Mouse (Mus musculus) yolk sac, embryonic 10.5 days (tissue): Measurements from ENCODE around the gene Urgcp.

Experiments used
- DNase-seq: peaks from one replicate; pipeline ENCODE4 v3.0.0-alpha.2; 2017; ENCODE audit warnings: low spot score

The Urgcp gene

DNA sequence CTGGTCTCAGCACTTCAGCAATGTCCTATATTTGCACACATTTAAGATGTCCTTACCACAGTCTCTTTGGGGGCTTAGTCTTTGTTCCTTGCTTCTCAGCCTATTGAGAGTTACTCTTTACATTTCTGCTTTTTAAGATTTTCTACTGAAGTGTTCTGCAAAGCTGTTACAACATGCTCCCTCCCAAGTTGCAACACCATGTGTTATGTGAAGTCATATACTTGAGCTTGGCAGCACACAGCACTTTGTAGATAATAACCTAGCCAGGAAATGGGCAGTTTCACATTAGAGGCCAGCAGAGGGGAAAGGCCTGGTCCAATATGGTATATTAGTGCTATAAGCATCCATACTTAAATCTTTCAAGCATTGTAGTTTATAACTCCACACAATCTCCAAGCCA lies 23.6 kb upstream of the Urgcp start:
- no peak for DNase-seq

DNA sequence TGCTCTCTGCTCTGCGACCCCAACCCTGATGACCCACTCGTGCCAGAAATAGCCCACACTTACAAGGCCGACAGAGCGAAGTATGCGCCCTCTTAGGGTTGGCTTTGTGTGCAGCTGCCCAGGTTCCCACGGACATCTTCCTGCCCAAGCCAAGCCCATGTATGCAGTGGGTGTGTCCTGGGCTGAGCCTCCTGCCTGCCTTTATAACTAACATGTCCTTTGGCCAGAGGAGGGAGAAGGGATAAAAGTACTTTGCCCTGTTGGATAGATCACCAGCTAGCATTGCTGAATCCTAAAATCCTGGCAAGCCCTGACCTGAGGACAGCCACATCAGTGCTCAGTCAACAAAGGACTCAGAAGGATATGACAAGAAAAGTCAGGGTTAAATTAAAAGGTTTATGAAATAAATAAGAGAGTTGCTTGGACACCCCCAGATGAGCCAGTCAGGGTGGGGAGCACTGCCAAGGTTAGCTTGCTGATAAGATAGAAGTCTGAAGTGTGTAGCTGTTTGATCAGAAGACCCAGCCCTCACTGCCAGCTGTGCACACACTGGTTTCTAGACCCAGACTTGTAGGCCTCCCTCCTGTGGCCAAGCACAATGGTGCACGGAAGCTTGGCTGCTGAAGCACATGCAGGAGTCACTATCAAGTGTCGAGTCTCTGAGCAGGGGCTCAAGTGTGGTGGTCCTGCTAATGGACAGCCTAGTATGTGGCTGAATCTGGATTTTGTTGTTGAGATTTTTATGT lies 20.2 kb upstream of the Urgcp start:
- no peak for DNase-seq

DNA sequence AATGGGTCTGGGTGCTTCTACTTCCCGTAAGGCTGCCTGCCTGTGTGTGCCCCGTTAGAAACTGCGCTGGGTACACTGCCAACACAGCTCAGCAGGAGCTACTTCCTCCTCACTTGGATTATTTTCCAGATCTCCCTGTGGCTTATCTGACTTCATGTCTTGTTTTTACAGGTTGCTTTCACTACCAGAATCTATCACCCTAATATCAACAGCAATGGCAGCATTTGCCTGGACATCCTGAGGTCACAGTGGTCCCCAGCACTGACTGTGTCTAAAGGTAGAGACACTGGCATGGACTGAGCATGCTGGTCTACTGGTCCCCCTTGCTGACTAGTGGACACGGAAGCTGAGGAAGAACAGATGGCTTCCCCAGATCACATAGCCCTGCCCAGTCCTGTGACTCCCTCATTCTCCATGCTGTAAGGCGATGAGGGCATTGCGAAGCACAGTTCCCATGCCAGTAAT lies 17.9 kb upstream of the Urgcp start:
- DNase-seq: no peak

DNA sequence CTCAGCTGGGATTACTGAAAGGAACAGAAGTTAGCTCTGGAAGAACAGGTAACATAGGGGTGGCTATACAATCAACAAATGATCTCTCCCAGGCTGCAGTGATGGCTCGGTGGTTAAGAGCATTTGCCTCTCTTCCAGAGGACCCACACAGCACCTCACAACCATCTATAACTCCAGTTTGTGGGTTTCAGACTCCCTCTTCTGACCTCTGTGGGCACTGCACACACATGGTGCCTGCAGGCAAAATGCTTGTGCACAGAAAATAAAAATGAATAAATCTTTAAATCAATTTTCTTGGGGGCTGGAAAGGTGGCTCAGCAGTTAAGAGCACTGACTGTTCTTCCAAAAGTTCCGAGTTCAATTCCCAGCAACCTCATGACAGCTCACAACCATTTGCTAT lies 16.3 kb upstream of the Urgcp start:
- DNase-seq: no peak

DNA sequence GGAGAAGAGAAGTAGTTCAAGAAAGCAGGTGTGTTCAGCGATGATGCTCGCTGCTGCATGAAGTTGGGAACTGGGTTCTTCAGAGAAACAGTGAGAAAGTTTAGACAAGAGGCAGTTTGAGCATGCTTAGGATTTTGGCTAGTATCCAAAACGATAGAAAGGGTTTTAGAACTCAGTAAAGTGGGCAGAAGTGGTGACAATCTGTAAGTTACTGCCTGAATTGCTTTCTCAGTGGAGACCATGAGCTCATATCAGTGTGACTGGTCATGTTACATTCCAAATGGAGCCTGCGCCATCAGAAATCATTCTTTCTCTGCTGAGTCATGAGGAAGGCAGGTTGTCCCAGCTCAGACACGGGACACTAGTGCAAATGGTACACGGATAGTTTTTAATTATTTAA lies 3.8 kb upstream of the Urgcp start:
- no peak for DNase-seq

DNA sequence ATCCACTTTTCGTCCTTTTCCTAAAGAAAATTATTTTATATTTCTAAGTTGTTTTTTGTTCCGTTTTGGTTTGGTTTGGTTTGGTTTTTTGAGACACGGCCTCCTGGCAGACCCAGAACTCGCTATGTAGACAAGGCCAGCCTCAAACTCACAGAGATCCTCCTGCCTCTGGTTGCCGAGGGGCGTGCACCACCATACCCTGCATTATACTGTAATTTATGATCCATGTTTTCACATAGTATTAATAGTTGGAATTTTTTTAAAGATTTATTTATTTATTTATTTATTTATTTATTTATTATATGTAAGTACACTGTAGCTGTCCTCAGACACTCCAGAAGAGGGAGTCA lies 432 bp upstream of the Urgcp start:
- no peak for DNase-seq

DNA sequence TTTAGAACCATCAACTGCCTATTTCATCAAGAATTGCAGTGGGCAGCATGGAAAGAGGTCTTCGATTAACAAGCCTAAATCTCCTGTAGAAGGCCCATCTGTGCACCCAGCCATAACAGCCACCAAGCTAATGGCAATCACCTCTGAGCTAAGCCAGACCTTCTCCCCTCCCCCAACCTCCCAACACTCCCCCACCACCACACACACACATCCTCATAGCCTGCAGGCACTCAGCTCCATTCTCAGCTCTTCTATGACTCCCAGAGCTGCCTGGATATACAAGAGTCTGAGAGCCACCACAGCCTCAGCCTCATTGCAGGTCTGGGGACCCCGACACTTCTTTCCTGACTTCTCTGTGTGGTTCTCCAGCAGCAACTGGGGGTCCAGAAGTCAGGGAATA lies 8.4 kb downstream of the Urgcp start:
- no peak for DNase-seq

DNA sequence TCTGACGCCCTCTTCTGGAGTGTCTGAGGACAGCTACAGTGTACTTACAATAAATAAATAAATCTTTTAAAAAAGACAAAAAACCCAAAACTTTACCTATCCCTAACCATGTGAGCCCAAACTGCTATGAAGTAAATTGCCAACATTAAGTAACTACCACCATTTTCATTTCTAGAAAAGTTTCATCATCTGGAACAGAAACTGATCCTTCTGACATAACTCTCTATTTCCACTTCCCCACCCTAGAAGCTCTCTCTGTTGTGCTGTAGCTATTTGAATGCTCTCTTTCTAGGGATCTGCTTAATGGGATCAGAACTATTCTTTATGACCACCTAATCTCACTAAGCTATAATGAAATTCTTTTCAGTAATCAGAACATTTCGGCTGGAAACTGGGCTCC lies 17.2 kb downstream of the Urgcp start:
- DNase-seq: no peak

DNA sequence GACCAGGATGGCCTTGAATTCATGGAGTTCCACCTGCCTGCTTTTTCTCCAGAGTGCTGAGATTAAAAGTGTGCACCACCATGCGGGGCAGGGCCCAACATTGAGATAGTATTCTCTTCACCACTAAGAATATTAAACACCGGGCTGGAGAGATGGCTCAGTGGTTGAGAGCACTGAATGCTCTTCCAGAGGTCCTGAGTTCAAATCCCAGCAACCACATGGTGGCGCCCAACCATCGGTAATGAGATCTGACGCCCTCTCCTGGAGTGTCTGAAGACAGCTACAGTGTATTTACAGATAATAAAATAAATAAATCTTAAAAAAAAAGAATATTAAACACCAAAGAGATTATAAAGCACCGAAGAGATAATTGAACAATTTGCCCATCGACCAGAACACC lies 20.1 kb downstream of the Urgcp start:
- no peak for DNase-seq

DNA sequence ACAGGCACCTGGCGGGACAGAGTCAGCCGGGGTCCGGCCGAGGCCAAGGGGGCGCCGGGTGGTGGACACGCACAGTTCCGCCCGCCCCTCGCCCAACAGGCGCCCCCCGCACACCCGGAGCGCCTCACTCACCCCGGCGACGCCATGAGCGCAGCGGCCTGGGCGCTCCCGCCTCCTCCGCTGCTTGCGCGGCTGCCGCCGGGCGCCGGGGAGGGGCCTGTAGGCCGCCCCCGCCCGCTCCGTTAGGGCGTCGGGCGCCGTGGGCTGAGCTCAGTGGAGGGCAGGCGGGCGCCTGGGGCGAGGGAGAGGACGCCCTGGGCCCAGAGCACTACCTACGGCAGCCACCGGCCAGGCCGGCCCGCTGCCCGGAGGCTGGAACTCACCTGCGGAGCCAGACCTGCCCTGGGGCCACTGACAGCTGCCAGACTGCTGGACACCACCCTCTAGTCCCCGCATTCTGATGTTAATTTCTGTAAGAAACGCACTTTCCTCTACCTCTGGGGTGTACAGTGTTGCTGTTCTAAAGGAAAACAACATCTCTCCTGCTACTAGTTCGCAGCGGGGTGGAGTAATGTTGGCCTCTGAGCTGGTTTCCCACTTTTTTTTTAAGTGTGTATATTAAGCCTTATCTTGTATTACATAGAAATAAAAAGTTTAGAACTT lies 21.1 kb downstream of the Urgcp start:
- DNase-seq: peak; percentile 74

DNA sequence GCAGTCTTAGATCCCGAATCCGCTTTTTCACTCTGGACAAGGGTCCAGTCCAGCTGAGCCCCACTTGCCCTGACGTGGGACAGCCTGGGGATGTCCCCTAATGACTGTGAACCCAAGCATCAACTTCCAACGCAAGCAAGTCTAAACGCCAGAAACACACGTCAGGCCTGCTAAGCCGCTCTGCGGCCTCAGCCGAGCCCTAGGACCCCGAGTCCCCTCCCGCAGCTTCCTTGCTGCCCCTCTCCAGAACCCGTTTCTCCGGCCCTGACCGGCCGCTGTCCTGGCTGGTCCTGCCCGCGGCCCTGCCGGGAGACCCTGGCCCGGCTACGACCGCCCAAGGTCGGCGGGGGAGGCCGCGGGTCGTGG lies 21.6 kb downstream of the Urgcp start:
- DNase-seq: peak; percentile 66

DNA sequence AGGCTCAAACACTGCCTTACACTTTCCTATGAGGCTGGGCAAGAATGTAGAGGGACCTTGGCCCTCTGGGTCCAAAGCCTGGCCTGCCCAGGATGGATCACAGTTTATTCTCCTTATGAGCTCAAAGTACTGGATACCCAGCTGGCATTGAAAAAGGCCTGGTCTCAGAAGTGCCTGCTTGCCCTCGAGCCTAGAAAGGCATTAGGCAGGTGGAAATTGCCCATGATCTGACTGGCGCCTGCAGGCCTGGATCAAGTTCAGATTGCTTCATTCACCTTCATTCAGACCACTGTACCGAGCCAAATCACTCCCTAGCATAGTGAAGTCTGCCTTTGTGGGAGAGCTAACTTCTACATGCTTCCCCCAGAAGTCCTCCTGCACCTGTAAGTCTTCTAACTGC lies 22.3 kb downstream of the Urgcp start:
- DNase-seq: no peak

DNA sequence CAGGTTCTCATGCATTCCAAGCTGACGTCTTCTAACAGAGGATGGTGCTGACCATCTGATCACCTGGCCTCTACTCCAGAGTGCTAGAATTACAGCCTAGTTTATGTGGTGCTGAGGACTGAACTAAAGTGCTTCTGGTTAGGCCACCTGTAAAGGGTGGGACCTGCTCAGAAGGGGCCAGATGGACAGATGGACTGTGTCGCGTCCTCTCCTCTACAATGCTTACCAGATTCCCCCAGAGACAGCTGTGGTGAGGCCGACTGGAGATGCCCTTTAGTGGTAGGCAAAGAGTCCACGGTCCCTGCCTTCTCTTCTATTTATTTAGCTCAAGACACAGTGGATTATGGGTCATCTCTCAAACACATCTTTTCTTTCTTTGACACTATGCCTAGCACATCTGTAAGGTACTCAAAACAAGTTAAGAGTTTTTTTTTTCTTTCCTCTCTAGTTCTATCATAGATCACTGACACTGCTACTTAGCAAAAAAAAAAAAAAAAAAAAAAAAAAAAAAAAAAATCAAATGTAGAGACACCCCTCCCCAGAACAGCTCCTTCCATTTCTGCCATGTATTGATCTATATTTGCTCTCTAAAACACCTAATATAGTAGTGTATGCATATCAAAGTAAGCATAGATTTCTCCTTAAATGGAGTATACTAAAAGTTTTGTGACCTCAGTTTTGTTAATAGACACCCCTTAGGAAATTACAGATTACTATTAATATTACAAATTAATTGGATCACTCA lies 23.1 kb downstream of the Urgcp start:
- no peak for DNase-seq

DNA sequence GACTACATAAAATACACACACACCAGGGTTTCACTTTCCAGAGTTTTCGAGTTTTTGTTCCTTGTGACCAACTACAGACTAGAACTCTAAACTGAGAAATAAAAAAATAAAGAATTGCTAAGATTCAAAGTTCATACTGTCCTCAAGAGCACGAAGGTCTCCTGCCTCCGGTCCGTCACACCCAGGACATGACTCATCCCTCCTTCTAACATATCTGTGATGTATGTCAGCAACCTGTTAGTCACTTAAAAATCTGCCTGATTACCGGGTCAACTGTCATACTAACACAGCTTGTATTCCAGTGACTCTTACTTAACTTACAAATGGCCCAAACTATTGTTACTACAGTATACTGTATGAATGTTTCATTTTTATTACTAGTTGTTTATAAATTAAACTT lies 25.0 kb downstream of the Urgcp start:
- DNase-seq: no peak

DNA sequence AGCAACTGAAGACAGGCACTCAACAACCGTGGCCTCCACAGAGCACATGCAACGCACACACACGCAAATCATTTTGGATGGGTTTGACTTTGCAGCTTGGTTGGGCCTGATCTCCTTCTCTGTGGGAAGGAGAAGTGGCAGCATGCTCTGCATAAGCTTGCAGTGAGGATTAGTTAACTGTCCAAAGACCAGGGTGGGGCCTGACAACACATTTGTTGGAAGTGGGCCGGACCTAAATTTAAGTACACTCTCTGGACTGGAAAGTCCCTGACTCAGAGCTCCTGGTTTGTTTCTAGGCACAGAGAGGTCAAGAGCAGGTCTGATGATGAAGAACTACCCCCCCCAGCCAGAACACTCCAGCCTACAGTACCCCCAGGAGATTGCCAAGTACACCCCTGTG lies 27.9 kb downstream of the Urgcp start:
- no peak for DNase-seq

DNA sequence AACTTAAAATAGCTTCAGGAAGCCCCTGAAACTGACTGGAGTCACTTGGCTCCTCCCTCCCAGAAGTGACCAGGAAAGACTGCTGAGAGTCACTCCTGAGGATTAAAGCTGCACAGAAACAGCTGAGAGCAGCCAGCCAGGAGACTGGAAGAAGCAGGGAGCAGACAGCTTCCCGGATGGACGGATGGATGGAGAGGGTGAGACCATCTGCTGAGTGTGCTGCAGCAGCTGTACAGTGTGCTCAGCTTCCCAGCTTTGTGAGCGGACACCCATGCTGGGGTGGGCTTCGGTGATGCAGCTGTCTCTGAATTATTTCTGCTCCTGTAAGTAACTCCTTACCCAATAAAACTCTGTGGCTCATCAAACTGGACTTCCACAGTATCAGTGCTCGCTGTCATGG lies 29.8 kb downstream of the Urgcp start:
- no peak for DNase-seq

DNA sequence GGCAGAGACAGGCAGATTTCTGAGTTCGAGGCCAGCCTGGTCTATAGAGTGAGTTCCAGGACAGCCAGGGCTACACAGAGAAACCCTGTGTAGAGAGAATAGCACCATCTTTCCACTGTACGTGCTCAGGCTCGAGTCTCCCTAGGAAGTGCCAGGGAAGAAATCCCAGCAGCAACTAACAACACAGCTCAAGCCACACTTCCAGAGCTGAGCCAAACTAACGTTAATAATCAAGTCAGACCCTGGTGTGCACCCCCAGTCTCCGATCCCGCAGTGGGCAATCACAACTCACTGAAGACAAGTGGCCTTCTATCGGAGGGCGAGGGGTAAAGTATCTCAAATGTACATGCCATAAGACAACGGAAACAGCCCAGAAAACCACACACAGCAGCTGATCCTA lies 32.6 kb downstream of the Urgcp start:
- DNase-seq: no peak

DNA sequence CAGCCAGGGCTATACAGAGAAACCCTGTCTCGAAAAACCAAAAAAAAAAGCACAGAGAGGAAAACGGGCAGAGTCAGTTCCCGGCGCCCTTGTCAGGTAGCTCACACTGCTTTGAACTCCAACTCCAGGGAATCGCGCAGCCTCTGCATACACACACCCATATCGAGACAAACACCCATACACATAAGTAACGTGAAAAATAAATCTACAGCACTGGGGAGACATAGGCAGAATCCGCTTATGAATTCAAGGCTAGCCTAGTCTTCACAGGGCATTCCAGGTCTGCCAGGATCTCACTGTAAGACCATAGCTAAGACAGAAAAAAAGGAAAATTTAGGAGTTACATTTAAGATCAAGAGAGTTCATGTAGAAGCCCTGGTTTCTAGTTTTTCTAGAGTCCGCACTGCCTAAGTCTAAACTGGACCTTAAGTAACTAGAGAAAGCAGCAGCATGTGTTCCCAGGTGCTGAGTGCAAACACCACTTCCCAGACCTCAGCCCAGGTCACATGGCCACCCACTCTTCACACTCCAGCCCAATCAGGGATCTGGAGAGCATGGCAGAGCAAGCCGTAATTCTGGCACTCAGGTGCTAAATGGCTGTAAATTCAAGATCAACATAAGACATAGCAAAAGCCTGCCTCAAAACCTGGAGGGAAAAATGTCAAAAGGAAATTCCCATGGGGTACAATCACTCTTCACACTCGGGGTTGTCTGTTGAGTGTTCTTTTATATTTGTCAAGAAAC lies 43.4 kb downstream of the Urgcp start:
- DNase-seq: no peak

DNA sequence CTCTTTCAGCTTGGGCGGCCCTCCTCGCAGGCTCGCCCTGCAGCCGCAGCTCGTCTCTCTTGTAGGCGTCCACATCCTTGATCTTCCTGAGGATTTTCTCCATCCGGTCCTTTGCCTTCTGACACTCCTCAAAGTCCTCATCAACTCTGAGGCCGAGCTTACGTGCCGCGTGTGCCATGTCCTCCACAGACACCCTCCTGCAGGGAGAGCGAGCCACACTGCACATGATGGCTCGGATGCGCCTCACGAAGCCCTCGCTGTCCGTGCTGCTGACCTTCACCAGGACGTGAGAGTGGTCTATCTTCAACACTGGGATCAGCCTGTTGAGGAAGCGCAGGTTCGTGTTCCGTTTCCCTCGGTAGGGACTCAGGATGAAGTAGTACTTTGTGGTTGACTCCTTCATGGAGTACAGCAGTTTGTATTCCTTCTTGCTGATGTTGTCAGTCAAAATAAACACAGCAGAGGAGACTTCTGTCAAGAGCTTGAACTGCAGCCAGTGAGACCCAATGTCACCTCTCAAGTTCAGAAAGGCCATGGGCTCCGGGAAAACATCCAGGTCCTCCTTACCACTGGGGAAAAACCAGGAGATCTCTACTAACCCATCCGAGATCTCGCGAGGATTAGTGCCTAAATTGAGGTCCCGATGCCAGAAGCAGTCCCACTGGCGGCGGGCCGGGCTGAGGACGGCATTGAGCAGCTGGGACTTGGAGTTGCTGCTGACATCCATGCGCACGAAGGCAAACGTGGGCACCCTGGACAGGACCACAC lies 45.1 kb downstream of the Urgcp start:
- DNase-seq: no peak

DNA sequence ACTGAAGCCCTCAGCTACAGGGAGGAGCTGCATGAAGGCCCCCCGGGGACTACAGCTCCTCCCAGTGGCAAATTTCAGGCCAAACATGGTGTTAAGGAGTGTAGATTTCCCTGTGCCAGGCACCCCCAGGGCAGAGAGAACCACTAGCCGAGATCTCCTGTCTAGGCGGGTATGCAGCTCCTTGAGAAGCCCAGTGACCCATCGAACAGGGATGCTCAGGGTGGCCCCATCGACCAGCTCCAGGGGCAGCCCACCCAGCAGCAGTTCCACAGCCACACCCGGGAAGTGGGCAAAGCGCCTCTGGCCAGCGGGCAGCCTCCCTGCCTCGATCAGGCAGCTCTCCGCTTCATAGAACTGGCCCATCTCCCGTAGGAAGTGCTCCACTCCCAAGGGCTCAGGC lies 45.9 kb downstream of the Urgcp start:
- DNase-seq: no peak

DNA sequence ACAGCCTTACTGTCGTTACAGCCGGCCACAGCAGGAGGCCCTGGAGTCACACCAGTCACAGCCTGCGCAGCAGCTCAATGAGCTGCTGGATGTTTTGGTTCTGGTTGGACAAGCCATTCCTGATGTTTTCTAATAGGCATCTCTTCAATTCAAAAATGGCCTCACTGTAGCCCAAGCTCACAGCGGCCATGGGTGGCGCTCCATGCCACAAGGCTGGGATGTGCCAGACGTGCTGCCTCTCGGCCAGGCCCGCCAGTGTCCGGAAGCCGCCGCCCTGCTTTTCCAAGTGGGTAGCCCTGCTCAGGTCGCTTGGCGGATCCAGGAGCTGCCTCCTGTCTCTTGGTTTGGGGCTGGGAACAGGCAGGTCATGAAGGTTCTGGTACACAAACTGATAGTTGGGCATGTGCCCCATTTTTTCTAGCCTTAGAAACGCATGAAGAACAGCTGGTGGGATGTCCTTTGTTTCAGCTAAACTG lies 46.5 kb downstream of the Urgcp start, which contains the start of gene Mrps24:
Gene Mrps24, minus strand, starts transcription at position 51 of the 476 bp plus-strand sequence.
- no peak for DNase-seq

DNA sequence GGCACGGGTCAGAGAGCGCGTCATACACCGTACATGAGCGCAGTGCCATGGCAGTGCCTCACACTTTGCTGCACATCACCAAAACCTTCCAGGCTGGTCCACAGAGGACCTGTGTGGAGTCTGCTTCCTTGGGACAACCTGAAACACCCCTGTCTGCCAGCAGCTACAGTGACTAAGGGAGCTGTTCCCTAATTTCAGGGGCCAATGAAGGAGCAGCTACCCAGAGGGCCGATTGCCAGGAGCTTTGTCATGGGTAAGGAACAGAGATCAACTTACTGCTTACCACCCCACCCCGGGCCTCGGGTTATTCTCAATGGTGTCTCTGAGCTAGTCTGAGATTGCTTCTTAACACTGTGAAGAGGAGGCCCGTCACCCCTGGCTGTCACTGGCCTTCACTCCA lies 47.0 kb downstream of the Urgcp start:
- no peak for DNase-seq
